Mouse (Mus musculus) hindbrain, embryonic 16.5 days (tissue): ENCODE results near the gene Rab3b. TPM values are rescaled to one million over a fixed set of nuclear protein-coding genes. Genes with fewer than 3 reads are reported as not detected.
"Not testable (repeated sequence)": the region's sequence is repeated elsewhere in the genome, so short reads cannot be mapped to it uniquely, and the experiment has no call there.

Source experiments
- ATAC-seq: fragments of 200-750 bp; cut with Nextera tagmentation; 2 replicates; pipeline ENCODE4 v1.8.0; 2017; ENCODE audit warnings: moderate TSS enrichment, moderate library complexity
- H3K27ac ChIP-seq: fragments of 300-500 bp; sonication (generic); 2 replicates; pipeline ENCODE4 v1.5.1; 2014; ENCODE audit warnings: low read depth, mild to moderate bottlenecking, control low read depth, low read length, moderate library complexity
- H3K27me3 ChIP-seq: fragments of 300-500 bp; sonication (generic); replicated peaks from 2 replicates; pipeline ENCODE4 v1.6.1; 2014; ENCODE audit warnings: low read length; ENCODE audit not compliant: control insufficient read depth, insufficient read depth
- H3K36me3 ChIP-seq: fragments of 300-500 bp; sonication (generic); 2 replicates; pipeline ENCODE4 v1.6.1; 2014; ENCODE audit warnings: mild to moderate bottlenecking, low read length, moderate library complexity, mixed read lengths; ENCODE audit not compliant: control insufficient read depth, insufficient read depth
- H3K4me1 ChIP-seq: fragments of 300-500 bp; sonication (generic); 2 replicates; pipeline ENCODE4 v1.6.1; 2014; ENCODE audit warnings: low read depth, low read length; ENCODE audit not compliant: control insufficient read depth, insufficient read depth
- H3K4me2 ChIP-seq: fragments of 300-500 bp; sonication (generic); 2 replicates; pipeline ENCODE4 v1.6.1; 2014; ENCODE audit warnings: mild to moderate bottlenecking, low read length, control low read depth, moderate library complexity
- H3K4me3 ChIP-seq: fragments of 300-500 bp; sonication (generic); 2 replicates; pipeline ENCODE4 v1.5.1; 2014; ENCODE audit warnings: mild to moderate bottlenecking, low read length, control low read depth, moderate library complexity
- H3K9ac ChIP-seq: fragments of 300-500 bp; sonication (generic); 2 replicates; pipeline ENCODE4 v1.6.1; 2014; ENCODE audit warnings: low read depth, mild to moderate bottlenecking, control low read depth, low read length, moderate library complexity
- H3K9me3 ChIP-seq: fragments of 300-500 bp; sonication (generic); 2 replicates; pipeline ENCODE4 v1.6.1; 2014; ENCODE audit warnings: mild to moderate bottlenecking, low read length, moderate library complexity; ENCODE audit not compliant: control insufficient read depth
- WGBS: fragments of 180-500 bp; shearing (Covaris S2); extraction: QIAGEN DNeasy Blood & Tissue Kit; methylation state at CpG from one replicate; pipeline ENCODE4 v1.1.7; 2014; 5-methylcytosine and 5-hydroxymethylcytosine counted together
- polyA plus RNA-seq: library from polyadenylated mRNA; unstranded; fragments of >200 nt; fragmentation: Nextera tagmentation; extraction: Ambion mirVana; gene quantifications from 2 replicates; pipeline ENCODE4 v1.2.1, GENCODE M21; 2015

Gene Rab3b
- polyA plus RNA-seq, 1 experiment from 2014 or later: 249 TPM

GRCm38 (mm10) chr4:108907475-108907874 lies 28.6 kb downstream of the Rab3b start:
- no peaks in the 10 kb centered on the region for H3K36me3 ChIP-seq
- no peak overlapping the region for H3K9ac ChIP-seq
- H3K9me3 ChIP-seq: no peaks in the 10 kb centered on the region
- no peak for ATAC-seq
- no peaks in the 10 kb centered on the region for H3K27me3 ChIP-seq
- no peak overlapping the region for H3K4me2 ChIP-seq
- no peak overlapping the region for H3K27ac ChIP-seq
- no peak overlapping the region for H3K4me3 ChIP-seq
- H3K4me1 ChIP-seq: no peaks in the 10 kb centered on the region

GRCm38 (mm10) chr4:108909872-108910425 lies 31.1 kb downstream of the Rab3b start:
- Histone ChIP-seq H3K4me1 (no peaks in the 10 kb centered on the region), H3K4me3 (no peak overlapping the region), H3K9me3 (no peaks in the 10 kb centered on the region), H3K9ac (no peak overlapping the region), H3K27me3 (no peaks in the 10 kb centered on the region), H3K4me2 (no peak overlapping the region), H3K36me3 (no peaks in the 10 kb centered on the region), H3K27ac (no peak overlapping the region)
- 78% methylated on average over 8 of the region's 8 CpGs for WGBS
- ATAC-seq: no peak

- H3K4me2 ChIP-seq: no peak overlapping the region
- H3K36me3 ChIP-seq: no peaks in the 10 kb centered on the region
- no peak for ATAC-seq
- H3K9ac ChIP-seq: no peak overlapping the region
- no peak overlapping the region for H3K4me3 ChIP-seq
- 80% methylated on average over 2 of the region's 2 CpGs for WGBS
- no peak overlapping the region for H3K27ac ChIP-seq
- H3K9me3 ChIP-seq: no peaks in the 10 kb centered on the region
- H3K27me3 ChIP-seq: no peaks in the 10 kb centered on the region
- H3K4me1 ChIP-seq: no peaks in the 10 kb centered on the region
Measured at GRCm38 (mm10) chr4:108911866-108912265, 33.0 kb downstream of the Rab3b start.

GRCm38 (mm10) chr4:108913180-108913579 lies 34.3 kb downstream of the Rab3b start:
- no peak overlapping the region for H3K4me3 ChIP-seq
- H3K4me1 ChIP-seq: no peaks in the 10 kb centered on the region
- no peak overlapping the region for H3K9ac ChIP-seq
- no peak for ATAC-seq
- no peaks in the 10 kb centered on the region for H3K36me3 ChIP-seq
- no peak overlapping the region for H3K4me2 ChIP-seq
- no peaks in the 10 kb centered on the region for H3K9me3 ChIP-seq
- H3K27ac ChIP-seq: no peak overlapping the region
- WGBS: 89% methylated on average over 2 of the region's 2 CpGs
- H3K27me3 ChIP-seq: no peaks in the 10 kb centered on the region

- WGBS: 69% methylated on average over 6 of the region's 6 CpGs
- no peak overlapping the region for H3K9ac ChIP-seq
- ATAC-seq: no peak
Measured at GRCm38 (mm10) chr4:108914391-108914790, 35.5 kb downstream of the Rab3b start.

GRCm38 (mm10) chr4:108915101-108915500 lies 36.2 kb downstream of the Rab3b start:
- 52% methylated on average over 11 of the region's 11 CpGs for WGBS
- Histone ChIP-seq H3K9ac (no peak overlapping the region), H3K9me3 (no peaks in the 10 kb centered on the region), H3K27ac (no peak overlapping the region), H3K27me3 (no peaks in the 10 kb centered on the region), H3K4me3 (no peak overlapping the region), H3K4me2 (no peak overlapping the region), H3K4me1 (no peaks in the 10 kb centered on the region), H3K36me3 (no peaks in the 10 kb centered on the region)
- no peak for ATAC-seq

More at GRCm38 (mm10) chr4:108914391-108914790, 35.5 kb downstream of the Rab3b start:
- no peaks in the 10 kb centered on the region for H3K9me3 ChIP-seq
- no peaks in the 10 kb centered on the region for H3K27me3 ChIP-seq
- H3K4me2 ChIP-seq: no peak overlapping the region
- H3K4me1 ChIP-seq: no peaks in the 10 kb centered on the region
- no peaks in the 10 kb centered on the region for H3K36me3 ChIP-seq
- H3K4me3 ChIP-seq: no peak overlapping the region
- no peak overlapping the region for H3K27ac ChIP-seq

- Histone ChIP-seq H3K27ac (no peak overlapping the region), H3K4me3 (no peak overlapping the region), H3K9ac (no peak overlapping the region), H3K4me1 (no peaks in the 10 kb centered on the region), H3K9me3 (no peaks in the 10 kb centered on the region), H3K27me3 (no peaks in the 10 kb centered on the region), H3K4me2 (no peak overlapping the region), H3K36me3 (no peaks in the 10 kb centered on the region)
- WGBS: 71% methylated on average over 3 of the region's 3 CpGs
- no peak for ATAC-seq
Measured at GRCm38 (mm10) chr4:108917654-108918053, 38.8 kb downstream of the Rab3b start.

- H3K4me2 ChIP-seq, ATAC-seq, H3K9me3 ChIP-seq, H3K9ac ChIP-seq, H3K4me3 ChIP-seq, H3K27me3 ChIP-seq, H3K4me1 ChIP-seq, H3K27ac ChIP-seq, H3K36me3 ChIP-seq: not testable (repeated sequence)
- 79% methylated on average over 9 of the region's 9 CpGs for WGBS
Measured at GRCm38 (mm10) chr4:108927945-108928344, 49.1 kb downstream of the Rab3b start.

- Histone ChIP-seq H3K9ac (no peak overlapping the region), H3K4me1 (peaks cover 3% of the 10 kb centered on the region; the same call in 1 of the 2 replicates), H3K4me2 (no peak overlapping the region), H3K4me3 (no peak overlapping the region), H3K9me3 (no peaks in the 10 kb centered on the region), H3K27me3 (no peaks in the 10 kb centered on the region), H3K27ac (no peak overlapping the region), H3K36me3 (no peaks in the 10 kb centered on the region; the same call in 1 of the 2 replicates)
- no peak for ATAC-seq
- WGBS: 67% methylated on average over 1 of the region's 1 CpGs
Measured at GRCm38 (mm10) chr4:108933163-108933562, 54.3 kb downstream of the Rab3b start.

GRCm38 (mm10) chr4:108934856-108935255 lies 56.0 kb downstream of the Rab3b start:
- Histone ChIP-seq H3K9me3 (no peaks in the 10 kb centered on the region), H3K27me3 (no peaks in the 10 kb centered on the region), H3K36me3 (no peaks in the 10 kb centered on the region; the same call in 1 of the 2 replicates), H3K27ac (no peak overlapping the region), H3K4me3 (no peak overlapping the region), H3K4me1 (peaks cover 3% of the 10 kb centered on the region; the same call in 1 of the 2 replicates), H3K9ac (no peak overlapping the region), H3K4me2 (no peak overlapping the region)
- no peak for ATAC-seq
- 90% methylated on average over 4 of the region's 4 CpGs for WGBS
